Mouse (Mus musculus) neural tube, embryonic 15.5 days (tissue): ENCODE results near the gene Dgka. TPM values are rescaled to one million over a fixed set of nuclear protein-coding genes. Genes with fewer than 3 reads are reported as not detected.

Experiments
- ATAC-seq: fragments of 200-750 bp; cut with Nextera tagmentation; 2 replicates; pipeline ENCODE4 v1.8.0; 2017; ENCODE audit warnings: mild to moderate bottlenecking, moderate TSS enrichment, moderate library complexity; ENCODE audit not compliant: low FRiP score
- H3K27ac ChIP-seq: fragments of 300-500 bp; sonication (generic); replicated peaks from 2 replicates; pipeline ENCODE4 v1.5.1; 2015; ENCODE audit warnings: mild to moderate bottlenecking, inconsistent platforms
- H3K27me3 ChIP-seq: fragments of 300-500 bp; sonication (generic); replicated peaks from 2 replicates; pipeline ENCODE4 v1.6.1; 2015; ENCODE audit warnings: inconsistent platforms
- H3K36me3 ChIP-seq: fragments of 300-500 bp; sonication (generic); 2 replicates; pipeline ENCODE4 v1.6.1; 2015; ENCODE audit warnings: inconsistent platforms
- H3K4me1 ChIP-seq: fragments of 300-500 bp; sonication (generic); 2 replicates; pipeline ENCODE4 v1.6.1; 2015; ENCODE audit warnings: inconsistent platforms
- H3K4me2 ChIP-seq: fragments of 300-500 bp; sonication (generic); 2 replicates; pipeline ENCODE4 v1.6.1; 2015; ENCODE audit warnings: inconsistent platforms, mild to moderate bottlenecking, moderate library complexity
- H3K4me3 ChIP-seq: fragments of 300-500 bp; sonication (generic); replicated peaks from 2 replicates; pipeline ENCODE4 v1.5.1; 2015; ENCODE audit warnings: mild to moderate bottlenecking, inconsistent platforms
- H3K9ac ChIP-seq: fragments of 300-500 bp; sonication (generic); replicated peaks from 2 replicates; pipeline ENCODE4 v1.6.1; 2015; ENCODE audit warnings: mild to moderate bottlenecking, inconsistent platforms
- H3K9me3 ChIP-seq: fragments of 300-500 bp; sonication (generic); replicated peaks from 2 replicates; pipeline ENCODE4 v1.6.1; 2016; ENCODE audit warnings: inconsistent platforms
- WGBS: fragments of 180-500 bp; shearing (Covaris S2); methylation state at CpG from one replicate; pipeline ENCODE4 v1.1.7; 2015; ENCODE audit warnings: mixed read lengths; 5-methylcytosine and 5-hydroxymethylcytosine counted together
- polyA plus RNA-seq: library from polyadenylated mRNA; unstranded; fragments of >200 nt; fragmentation: Nextera tagmentation; extraction: Ambion mirVana; gene quantifications from 2 replicates; pipeline ENCODE4 v1.2.1, GENCODE M21; 2015

Dgka gene
- polyA plus RNA-seq, 1 experiment from 2014 or later = 7.7 TPM

DNA sequence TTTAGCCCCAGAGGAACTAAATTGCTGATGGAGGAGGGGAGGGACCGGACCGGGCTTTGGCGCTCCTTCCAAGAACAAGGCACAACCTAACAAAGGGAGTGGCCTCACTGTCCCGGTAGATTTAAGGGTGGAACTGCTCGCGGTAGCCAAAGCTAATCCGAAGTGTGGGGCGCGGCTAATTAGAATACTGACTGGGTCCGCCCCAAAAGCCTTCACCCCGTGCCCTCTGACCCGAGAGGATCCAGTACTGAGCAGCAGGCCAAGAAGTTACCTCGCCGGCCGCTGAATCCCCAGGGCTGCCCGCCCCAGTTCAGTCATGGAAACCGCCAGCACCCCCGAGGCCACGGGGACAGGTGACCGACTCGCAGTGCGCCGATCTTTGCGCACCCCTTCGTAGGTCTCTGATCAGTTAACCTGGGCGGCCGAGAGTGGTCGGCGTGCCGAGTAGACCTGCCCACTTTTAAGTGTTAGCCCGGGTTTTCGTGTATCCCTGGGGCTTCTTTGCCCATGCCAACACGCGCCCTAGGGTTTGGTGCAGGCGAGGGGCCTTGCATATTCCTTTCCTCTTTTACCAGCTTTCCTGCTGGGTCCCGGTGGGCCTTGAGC is 3.1 kb upstream of the Dgka start, which contains the start of gene Pym1:
Pym1 (plus strand) TSS at position 244 of the 606 bp plus-strand sequence.
- peak within 1 kb of the TSS; percentile 83 for H3K4me2 ChIP-seq
- H3K36me3 ChIP-seq = no peaks in the 10 kb centered on the region
- H3K4me1 ChIP-seq = peaks cover 47% of the 10 kb centered on the region
- no peaks in the 10 kb centered on the region for H3K9me3 ChIP-seq
- peak; percentile 52 for ATAC-seq
- H3K27ac ChIP-seq = peak within 1 kb of the TSS; percentile 86
- peak within 1 kb of the TSS; percentile 74 for H3K9ac ChIP-seq
- under 1% methylated on average over 36 of the region's 36 CpGs for WGBS
- peaks cover 27% of the 10 kb centered on the region for H3K27me3 ChIP-seq
- H3K4me3 ChIP-seq = peak within 1 kb of the TSS; percentile 61

DNA sequence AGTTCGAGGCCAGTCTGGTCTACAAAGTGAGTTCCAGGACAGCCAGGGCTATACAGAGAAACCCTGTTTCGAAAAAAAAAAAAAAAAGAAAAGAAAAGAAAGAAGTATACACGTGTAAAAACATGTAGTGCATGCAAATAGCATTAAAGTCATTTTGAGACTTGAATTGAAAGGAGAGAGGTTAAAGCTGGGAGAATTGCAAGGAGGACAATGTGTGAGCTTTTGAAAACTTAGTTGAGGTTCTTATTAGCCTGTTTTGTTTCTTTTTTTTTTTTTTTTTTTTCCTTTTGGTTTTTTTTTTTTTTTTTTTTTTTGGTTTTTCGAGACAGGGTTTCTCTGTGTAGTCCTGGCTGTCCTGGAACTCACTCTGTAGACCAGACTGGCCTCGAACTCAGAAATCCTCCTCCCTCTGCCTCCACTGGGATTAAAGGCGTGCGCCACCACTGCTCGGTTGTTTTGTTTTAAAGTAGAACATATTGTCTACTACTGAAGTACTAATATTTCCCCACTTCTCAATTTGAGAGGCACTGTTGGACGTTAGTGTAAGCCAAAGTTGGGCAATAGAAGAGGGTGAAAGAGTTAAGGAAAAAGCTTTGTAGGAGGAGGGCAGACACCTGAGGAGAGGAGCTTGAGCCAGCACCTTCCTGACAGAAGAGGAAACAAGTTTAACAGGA is 2.5 kb upstream of the Dgka start:
- Histone ChIP-seq H3K4me3 (peak overlapping the region; percentile 61), H3K27me3 (peaks cover 33% of the 10 kb centered on the region), H3K27ac (peak overlapping the region; percentile 86), H3K36me3 (no peaks in the 10 kb centered on the region), H3K9me3 (no peaks in the 10 kb centered on the region), H3K9ac (peak overlapping the region; percentile 74), H3K4me2 (peak overlapping the region; percentile 83), H3K4me1 (peaks cover 48% of the 10 kb centered on the region)
- WGBS = 42% methylated on average over 8 of the region's 9 CpGs
- ATAC-seq = no peak

- no peaks in the 10 kb centered on the region for H3K36me3 ChIP-seq
- peaks cover 45% of the 10 kb centered on the region for H3K4me1 ChIP-seq
- H3K27me3 ChIP-seq = peaks cover 42% of the 10 kb centered on the region
- no peak overlapping the region for H3K4me2 ChIP-seq
- no peaks in the 10 kb centered on the region for H3K9me3 ChIP-seq
- H3K27ac ChIP-seq = no peak overlapping the region
- H3K9ac ChIP-seq = no peak overlapping the region
- 95% methylated on average over 10 of the region's 10 CpGs for WGBS
- no peak overlapping the region for H3K4me3 ChIP-seq
- ATAC-seq = no peak
Observed at GRCm38 (mm10) chr10:128745946-128746613, 1.4 kb upstream of the Dgka start.

- Histone ChIP-seq H3K27me3 (peaks cover 45% of the 10 kb centered on the region), H3K4me1 (peaks cover 32% of the 10 kb centered on the region), H3K27ac (peak overlapping the region; percentile 25; the same call in 1 of the 2 replicates), H3K36me3 (no peaks in the 10 kb centered on the region), H3K4me2 (peak overlapping the region; percentile 97), H3K9me3 (no peaks in the 10 kb centered on the region), H3K4me3 (peak overlapping the region; percentile 58), H3K9ac (peak overlapping the region; percentile 69)
- WGBS = 20% methylated on average over 8 of the region's 8 CpGs
- no peak for ATAC-seq
Observed at GRCm38 (mm10) chr10:128744211-128744610, 444 bp downstream of the Dgka start.

DNA sequence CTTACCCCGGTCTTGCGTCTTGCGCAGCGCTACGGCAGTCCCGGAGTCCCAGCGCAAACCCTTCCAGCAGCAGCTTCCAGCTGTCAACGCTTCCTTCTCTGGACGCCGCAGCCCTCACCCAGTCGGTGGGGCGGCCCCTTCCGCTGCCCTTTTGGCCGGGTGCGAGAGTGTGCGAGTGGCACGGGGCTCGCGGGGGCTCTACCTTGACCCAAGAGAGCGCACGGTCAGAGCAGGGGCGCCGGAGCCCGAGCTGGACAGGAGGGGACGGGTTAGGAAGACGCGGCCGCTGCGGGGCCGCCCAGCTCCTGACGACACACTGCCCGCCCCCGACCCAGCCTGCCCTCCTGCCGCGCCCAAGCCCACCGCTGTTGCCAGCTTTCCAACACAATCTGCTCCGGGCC is 864 bp downstream of the Dgka start:
- Histone ChIP-seq H3K27ac (peak overlapping the region; percentile 25; the same call in 1 of the 2 replicates), H3K4me3 (peak overlapping the region; percentile 58), H3K4me2 (peak overlapping the region; percentile 97), H3K9ac (peak overlapping the region; percentile 69), H3K9me3 (no peaks in the 10 kb centered on the region), H3K36me3 (no peaks in the 10 kb centered on the region), H3K27me3 (peaks cover 45% of the 10 kb centered on the region), H3K4me1 (peaks cover 28% of the 10 kb centered on the region)
- WGBS = under 1% methylated on average over 37 of the region's 37 CpGs
- no peak for ATAC-seq

DNA sequence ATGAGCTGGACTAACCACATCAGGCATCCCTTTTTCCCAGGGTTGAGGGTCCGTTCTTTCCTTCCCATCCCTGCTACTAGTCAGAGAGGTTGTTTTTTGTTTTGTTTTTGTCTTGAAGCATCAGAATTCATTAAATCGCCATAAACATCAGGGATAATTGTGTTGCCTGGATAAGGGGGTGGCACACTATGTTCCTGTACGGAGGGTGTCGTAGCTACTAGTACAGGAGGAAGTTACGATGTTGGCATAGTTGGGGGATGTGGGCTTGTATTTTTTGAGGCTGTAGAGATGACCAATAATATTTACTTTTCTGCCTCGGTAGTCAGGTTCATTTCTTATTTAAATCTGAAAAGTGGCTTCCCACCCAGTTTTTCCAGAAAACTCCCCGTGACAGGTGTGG is 1.4 kb downstream of the Dgka start:
- H3K27ac ChIP-seq = no peak overlapping the region; the same call in 1 of the 2 replicates
- H3K36me3 ChIP-seq = no peaks in the 10 kb centered on the region
- 3% methylated on average over 7 of the region's 7 CpGs for WGBS
- H3K4me3 ChIP-seq = peak overlapping the region; percentile 58
- H3K9ac ChIP-seq = peak overlapping the region; percentile 69
- H3K9me3 ChIP-seq = no peaks in the 10 kb centered on the region
- ATAC-seq = no peak
- H3K4me2 ChIP-seq = peak overlapping the region; percentile 97
- peaks cover 45% of the 10 kb centered on the region for H3K27me3 ChIP-seq
- peaks cover 28% of the 10 kb centered on the region for H3K4me1 ChIP-seq

DNA sequence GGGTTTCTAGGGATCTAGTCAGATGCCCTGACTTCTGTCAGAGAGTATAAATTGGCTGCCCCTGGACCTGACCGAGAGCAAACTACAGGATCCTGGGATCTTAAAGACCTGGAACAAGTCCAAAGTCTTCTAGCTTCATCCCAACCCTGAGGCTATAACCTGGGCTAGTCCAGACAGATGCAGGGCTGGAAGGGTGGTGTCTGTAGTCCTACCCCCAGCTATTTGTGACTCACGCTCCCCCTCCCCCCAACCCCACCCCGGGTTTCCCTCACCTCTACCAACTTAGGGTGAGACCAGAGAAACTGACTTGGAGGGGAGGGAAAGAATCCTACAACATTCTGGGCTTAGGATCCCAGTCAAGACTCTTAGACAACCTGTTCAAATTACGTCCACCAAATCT is 2.0 kb downstream of the Dgka start:
- Histone ChIP-seq H3K4me1 (peaks cover 28% of the 10 kb centered on the region), H3K9ac (no peak overlapping the region), H3K36me3 (no peaks in the 10 kb centered on the region), H3K27me3 (peaks cover 45% of the 10 kb centered on the region), H3K27ac (no peak overlapping the region), H3K4me3 (peak overlapping the region; percentile 58; the same call in 1 of the 2 replicates), H3K4me2 (peak overlapping the region; percentile 97), H3K9me3 (no peaks in the 10 kb centered on the region)
- ATAC-seq = no peak
- 51% methylated on average over 4 of the region's 4 CpGs for whole genome bisulfite sequencing

GRCm38 (mm10) chr10:128740296-128740695 is 4.4 kb downstream of the Dgka start:
- no peak overlapping the region for H3K9ac ChIP-seq
- peaks cover 27% of the 10 kb centered on the region for H3K4me1 ChIP-seq
- no peaks in the 10 kb centered on the region for H3K36me3 ChIP-seq
- H3K27me3 ChIP-seq = peaks cover 34% of the 10 kb centered on the region
- H3K4me3 ChIP-seq = no peak overlapping the region
- ATAC-seq = no peak
- no peak overlapping the region for H3K27ac ChIP-seq
- WGBS = 78% methylated on average over 2 of the region's 2 CpGs
- H3K9me3 ChIP-seq = no peaks in the 10 kb centered on the region
- no peak overlapping the region for H3K4me2 ChIP-seq

DNA sequence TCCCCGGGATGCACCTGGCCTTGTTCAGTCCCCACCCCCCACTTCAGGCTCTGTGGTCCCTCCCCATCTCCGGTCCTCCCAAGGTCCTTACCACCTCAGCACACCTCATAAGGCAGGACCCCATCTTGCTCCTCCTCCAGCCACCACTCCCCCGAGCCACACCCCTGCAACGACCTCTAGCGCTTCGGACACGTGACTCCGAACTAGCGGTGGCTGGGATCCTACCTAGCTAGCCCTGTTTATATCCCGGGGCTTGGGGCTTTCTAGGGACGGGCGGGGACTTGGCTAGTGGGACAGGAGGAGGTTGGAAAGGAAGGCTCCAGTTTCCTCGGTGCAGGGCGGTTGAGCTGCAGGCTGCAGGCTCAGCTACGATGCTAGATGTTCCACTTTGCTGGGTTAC is 7.2 kb downstream of the Dgka start:
- 5% methylated on average over 15 of the region's 15 CpGs for WGBS
- Histone ChIP-seq H3K4me1 (peaks cover 4% of the 10 kb centered on the region), H3K4me3 (peak overlapping the region; percentile 19), H3K9ac (no peak overlapping the region), H3K27me3 (peaks cover 16% of the 10 kb centered on the region), H3K4me2 (peak overlapping the region; percentile 51), H3K9me3 (no peaks in the 10 kb centered on the region), H3K27ac (no peak overlapping the region), H3K36me3 (no peaks in the 10 kb centered on the region)
- no peak for ATAC-seq

DNA sequence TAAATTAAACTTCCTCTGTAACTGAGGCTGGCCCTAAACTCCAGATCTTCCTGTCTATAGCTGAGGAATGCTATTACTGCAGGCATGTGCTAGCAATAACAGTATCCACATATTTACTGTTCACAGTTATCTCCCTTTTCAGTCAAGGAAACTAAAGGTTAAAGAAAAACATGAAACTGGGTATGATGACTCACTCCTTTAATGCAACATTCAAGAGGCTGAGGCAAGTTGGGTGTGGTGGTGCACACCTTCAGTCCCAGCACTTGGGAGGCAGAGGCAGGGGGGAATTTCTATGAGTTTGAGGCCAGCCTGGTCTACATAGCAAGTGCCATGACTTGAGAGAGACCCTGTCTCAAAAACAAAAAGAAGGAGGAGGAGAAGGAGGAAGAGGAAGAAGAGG is 12.7 kb downstream of the Dgka start:
- Histone ChIP-seq H3K27me3 (no peaks in the 10 kb centered on the region), H3K9ac (no peak overlapping the region), H3K9me3 (no peaks in the 10 kb centered on the region), H3K36me3 (no peaks in the 10 kb centered on the region), H3K27ac (no peak overlapping the region), H3K4me3 (no peak overlapping the region), H3K4me1 (no peaks in the 10 kb centered on the region), H3K4me2 (no peak overlapping the region)
- ATAC-seq = no peak

DNA sequence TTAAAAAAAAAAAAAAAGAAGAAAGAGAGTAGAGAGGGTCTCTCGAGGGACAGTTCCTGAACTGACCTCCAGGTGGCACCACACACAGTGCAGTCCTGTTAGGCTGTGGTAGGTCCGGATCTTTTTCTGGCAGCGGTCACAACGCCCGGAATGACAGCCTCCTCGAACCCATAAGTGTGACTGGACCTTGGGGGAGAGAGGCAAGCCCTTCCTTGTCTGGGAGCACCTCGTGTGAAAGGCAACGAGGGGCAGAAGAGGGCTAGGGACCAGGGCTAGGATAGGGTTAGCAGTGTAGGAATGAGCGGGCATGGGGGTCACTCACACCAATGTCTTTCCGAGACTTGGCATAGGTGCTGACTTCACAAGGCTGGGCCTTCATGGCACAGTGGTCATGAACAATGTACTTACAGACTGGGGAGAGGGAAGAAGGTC is 13.6 kb downstream of the Dgka start:
- no peaks in the 10 kb centered on the region for H3K9me3 ChIP-seq
- WGBS = 26% methylated on average over 10 of the region's 10 CpGs
- H3K36me3 ChIP-seq = no peaks in the 10 kb centered on the region
- no peaks in the 10 kb centered on the region for H3K27me3 ChIP-seq
- ATAC-seq = no peak
- no peak overlapping the region for H3K27ac ChIP-seq
- 0 out of 2 replicates have a peak overlapping the region, but pooled peaks have one; percentile 9 for H3K4me2 ChIP-seq
- H3K4me1 ChIP-seq = no peaks in the 10 kb centered on the region
- H3K4me3 ChIP-seq = no peak overlapping the region
- H3K9ac ChIP-seq = no peak overlapping the region

GRCm38 (mm10) chr10:128728059-128728458 is 16.6 kb downstream of the Dgka start:
- H3K4me2 ChIP-seq = no peak overlapping the region
- ATAC-seq = no peak
- no peaks in the 10 kb centered on the region for H3K4me1 ChIP-seq
- no peak overlapping the region for H3K4me3 ChIP-seq
- no peak overlapping the region for H3K27ac ChIP-seq
- 83% methylated on average over 5 of the region's 5 CpGs for WGBS
- no peak overlapping the region for H3K9ac ChIP-seq
- no peaks in the 10 kb centered on the region for H3K36me3 ChIP-seq
- no peaks in the 10 kb centered on the region for H3K9me3 ChIP-seq
- H3K27me3 ChIP-seq = no peaks in the 10 kb centered on the region
